Mouse (Mus musculus) ES-CJ7 (cell line): ENCODE measurements around the gene Olfr456.
"Not testable (repeated sequence)": the region's sequence is repeated elsewhere in the genome, so short reads cannot be mapped to it uniquely, and the experiment has no call there.

Experiments
- DNase-seq: peaks from one replicate; pipeline ENCODE4 v3.0.0; 2011; ENCODE audit warnings: low read depth, low spot score

Olfr456 gene

DNA sequence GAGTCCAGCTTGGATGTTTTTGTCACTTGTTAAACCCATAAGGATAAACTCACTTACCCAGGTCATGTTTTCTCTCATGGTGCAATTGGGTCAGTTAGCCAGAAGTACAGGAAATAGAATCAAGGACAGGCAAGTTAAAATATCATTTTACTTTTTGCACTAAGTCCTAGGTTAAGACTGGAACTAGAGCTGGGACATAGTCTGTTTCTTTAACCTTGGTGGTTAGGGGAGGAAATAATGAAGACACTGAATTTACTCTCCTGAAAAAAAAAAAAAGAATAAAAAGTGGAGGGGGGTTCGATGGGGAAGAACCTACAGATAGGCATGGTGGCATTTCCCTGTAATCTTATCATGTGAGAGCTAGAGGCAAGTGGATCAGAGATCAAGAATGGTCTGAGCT, at the start of gene Olfr456:
Gene Olfr456 (minus strand): TSS at position 101 of the 400 bp plus-strand sequence.
- DNase-seq = no peak

DNA sequence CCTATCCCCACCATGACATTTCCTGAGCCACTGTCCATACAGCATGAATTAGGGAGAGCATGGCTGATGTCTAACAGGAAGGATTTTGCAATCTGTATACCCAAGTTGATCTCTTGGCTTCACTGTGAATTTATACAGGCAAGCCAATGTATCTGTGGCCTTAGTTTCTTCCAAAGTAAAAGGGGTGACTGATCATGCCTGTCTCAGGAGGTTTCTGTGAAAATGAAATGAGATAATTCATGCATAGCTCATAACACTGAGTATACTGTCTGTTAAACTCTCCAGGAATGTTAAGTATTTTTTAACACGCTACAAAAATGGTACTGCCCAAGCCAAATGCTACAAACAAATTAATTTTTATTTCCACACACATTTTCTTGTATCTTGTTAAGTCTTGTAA, 26.4 kb upstream of the Olfr456 start:
- no peak for DNase-seq

DNA sequence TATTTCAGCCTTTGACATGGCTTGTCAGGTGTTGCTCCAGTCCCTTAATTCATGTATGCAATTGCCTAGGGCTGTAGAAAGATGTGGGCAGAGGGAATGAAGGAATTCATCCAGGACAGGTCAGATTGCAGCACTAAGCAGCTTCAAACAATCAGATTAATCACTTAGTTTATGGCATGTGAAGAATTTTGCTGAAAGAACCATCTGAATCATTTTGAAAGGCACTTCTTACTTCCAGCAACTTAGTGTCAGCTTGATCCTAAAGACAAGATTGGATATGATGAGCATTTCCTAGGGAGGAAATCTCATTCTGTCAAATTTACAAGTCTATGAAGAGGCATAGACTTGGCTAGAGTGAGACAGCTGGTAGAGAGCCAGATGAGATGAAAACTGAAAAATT, 22.3 kb upstream of the Olfr456 start:
- no peak for DNase-seq

DNA sequence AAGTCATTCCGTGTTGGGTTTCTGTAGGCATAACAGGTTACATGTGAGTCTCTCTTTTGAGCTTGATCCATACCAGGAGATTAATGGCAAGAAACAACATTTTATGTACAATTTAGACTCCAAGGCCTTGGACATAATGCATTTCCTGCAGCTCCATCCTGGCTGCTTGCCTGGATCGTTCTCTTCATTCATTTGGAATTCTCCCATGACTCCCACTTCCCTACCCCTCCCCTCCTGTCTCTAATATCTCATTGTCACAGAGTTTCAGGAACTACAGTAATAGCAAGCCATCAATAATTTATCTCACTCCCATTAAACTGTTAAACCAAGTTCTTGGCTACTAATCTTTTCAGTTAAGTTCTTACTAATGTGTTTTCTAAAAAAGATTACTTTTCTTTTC, 16.5 kb upstream of the Olfr456 start:
- DNase-seq = no peak

DNA sequence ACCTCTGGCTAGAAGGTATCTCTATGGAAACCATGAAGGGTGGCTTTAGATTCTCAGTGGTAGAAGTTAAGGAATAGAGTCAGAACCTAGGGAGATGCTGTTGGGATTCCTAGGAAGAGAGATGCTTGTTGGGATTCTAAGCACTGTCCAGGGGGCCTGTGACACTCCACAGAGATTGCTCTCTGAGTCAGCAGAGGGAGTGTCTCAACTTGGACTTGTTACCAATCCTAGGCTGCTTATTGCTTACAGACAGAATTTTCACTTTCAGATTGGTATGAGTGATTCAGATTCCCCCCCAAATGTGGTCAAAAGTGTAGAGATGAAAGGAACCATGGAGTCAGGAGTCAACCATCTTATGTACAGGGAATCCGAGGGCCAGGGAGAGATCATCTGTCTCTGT, 2.7 kb upstream of the Olfr456 start:
- no peak for DNase-seq

DNA sequence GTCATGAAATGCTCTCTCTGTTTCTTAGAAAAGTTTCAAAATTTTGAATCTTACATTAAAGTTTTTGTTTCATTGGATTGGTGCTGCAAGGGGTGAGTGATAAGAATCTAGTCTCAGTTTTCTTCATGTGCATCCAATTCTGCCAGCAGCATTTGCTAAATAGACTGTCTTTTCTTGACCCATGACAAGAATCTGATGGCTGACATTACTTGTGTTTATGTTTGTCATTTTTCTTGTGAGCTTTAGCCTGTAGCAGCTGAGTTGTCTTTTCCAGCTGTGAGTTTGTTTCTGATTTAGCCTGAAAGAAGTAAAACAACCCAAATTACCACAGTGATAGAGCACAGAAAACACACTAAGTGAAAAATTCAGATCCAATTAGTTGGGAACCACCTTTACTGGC, 2.4 kb downstream of the Olfr456 start:
- no peak for DNase-seq

DNA sequence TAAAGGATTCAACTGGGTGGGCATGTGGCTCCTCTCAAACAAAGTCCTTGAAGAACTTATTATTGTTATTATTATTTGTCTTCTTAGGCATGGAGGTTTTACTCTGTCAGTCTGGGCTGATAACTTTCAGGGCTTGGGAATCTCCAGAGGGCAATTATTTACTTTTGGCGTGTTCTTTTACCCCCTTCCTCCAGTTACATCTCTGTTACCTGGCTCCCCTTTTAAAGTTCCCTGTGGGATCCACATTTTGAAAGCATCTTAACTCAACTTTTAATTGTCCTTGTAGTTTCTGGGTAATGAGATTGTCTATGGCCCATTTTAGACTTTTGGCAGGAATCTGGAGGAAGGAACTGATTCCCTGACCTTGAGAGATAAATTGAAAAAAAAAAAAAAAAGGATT, 10.8 kb downstream of the Olfr456 start, which contains the start of gene Olfr457:
Gene Olfr457 (minus strand): TSS at position 101 of the 400 bp plus-strand sequence.
- no peak for DNase-seq

DNA sequence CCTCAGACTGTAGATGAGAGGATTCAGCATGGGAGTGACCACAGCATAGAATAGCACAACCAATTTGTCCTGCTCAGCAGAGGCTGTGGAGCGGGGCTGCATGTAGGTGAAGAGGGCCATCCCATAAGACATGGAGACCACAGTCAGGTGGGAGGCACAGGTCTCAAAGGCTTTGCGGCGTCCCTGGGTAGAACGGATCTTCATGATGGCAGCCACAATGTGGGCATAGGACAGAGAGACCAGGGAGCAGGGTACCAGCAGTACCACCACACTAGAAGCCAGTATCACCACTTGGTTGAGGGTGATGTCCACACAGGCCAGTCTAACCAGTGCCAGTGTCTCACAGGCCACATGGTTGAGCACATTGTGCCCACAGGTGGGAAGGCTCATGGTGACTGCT, 15.7 kb downstream of the Olfr456 start:
- DNase-seq = not testable (repeated sequence)

DNA sequence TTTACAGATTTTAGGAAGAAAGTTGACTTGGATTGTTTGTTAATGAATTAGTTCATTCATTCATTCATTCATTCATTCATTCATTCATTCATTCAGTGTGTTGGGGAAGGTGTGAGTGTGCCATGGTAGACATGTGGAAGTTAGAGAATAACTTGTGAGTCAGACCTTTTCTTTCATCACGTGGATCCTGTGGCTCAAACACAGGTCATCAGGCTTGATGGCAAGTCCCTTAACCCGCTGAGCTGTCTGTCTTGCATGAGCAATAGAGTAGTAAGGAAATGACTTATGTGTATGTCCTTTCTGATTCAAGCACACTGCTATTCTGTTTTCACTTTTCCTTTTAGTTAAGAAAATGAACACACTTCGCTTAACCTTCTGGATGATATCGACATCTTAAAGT, 16.5 kb downstream of the Olfr456 start:
- no peak for DNase-seq

DNA sequence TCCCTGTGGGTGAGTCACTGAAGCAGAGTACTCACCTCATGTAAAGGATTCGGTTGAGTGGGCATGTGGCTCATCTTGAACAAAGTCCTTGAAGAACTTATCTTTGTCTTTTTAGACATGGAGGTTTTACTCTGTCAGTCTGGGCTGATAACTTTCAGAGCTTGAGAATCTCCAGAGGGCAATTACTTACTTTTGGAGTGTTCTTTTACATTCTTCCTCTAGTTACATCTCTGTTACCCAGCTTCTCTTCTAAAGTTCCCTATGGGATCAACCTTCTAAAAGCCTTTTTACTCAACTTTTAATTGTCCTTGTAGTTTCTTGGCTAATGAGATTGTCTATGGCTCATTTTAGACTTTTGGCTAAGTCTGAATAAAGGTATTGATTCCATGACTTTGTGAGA, 21.9 kb downstream of the Olfr456 start, which contains the start of gene Olfr458:
Gene Olfr458 (minus strand): TSS at position 101 of the 400 bp plus-strand sequence.
- no peak for DNase-seq

DNA sequence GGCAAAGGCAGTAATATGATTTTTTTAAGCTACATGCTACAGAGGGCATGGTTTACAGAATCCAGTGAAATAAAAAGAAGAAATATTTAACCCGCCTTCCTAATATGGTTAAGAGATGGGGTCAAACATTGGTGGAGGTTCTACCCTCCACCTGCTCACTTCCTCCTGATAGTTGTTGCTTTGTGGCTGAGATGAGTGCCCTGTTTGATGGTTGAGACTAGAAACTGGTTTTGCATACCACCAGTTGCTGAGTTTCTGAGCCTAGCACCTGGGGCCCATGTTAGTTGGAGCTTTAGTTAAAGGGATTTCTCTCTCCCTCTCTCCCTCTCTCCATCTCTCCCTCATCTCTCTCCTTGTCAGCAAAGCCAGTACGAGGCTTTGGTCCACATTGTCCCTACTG, 39.6 kb downstream of the Olfr456 start:
- no peak for DNase-seq

DNA sequence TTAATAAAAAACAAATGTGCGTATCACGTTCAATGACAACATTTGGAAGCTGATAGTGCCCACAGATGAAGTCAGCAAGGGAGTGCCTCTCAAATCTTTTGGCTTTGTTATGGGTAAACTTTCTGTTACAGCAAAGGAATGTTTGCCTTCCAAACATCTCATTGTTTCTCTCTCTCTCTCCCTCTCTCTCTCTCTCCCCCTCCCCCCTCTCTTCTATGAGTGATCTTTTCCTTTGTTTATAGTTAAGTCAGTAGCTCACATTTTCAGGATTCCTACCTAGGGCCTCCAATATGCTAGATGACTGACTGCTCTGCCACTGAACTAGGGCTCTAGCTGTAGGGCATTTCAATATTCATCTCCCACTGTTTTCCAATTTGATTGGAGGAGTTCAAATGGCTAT, 42.5 kb downstream of the Olfr456 start:
- DNase-seq = no peak

DNA sequence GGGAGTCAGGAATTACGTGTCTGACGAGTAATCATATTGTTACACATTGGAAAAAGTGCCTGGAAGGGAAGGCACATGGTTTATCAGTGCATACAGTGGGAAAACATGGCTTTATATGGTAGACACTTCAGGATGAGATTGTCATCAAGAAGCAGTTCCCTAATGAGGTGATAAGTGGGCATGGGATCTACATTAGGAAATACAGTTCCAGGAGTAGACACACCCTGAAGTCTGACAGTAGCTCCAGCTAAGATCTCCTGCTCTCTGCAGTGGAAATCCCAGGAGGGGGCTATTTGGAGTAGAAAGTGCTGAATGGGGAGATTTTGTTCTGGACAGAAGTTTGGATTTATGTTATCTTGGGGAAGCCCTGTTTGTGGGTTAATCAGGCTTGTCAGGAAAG, 45.6 kb downstream of the Olfr456 start:
- DNase-seq = no peak
